Mouse (Mus musculus): Measurements from ENCODE around the gene Grik4.

- TF ChIP-seq CTCF (IDR thresholded peaks at IDR 0.05; ENCODE audit: low read depth) (no peak), EP300 (IDR thresholded peaks at IDR 0.05; ENCODE audit: low read depth) (no peak)
These were observed 80.9 kb downstream of the Grik4 start for GRCm38 (mm10) chr9:42863360-42863759.

Measured in liver, embryonic 14.5 days (tissue).